Mouse (Mus musculus): Measurements from ENCODE around the gene Prpf18. TPM values are rescaled to one million over a fixed set of nuclear protein-coding genes. Genes with fewer than 3 reads are reported as not detected.
"Not testable (repeated sequence)": the region's sequence is repeated elsewhere in the genome, so short reads cannot be mapped to it uniquely, and the experiment has no call there.

Gene Prpf18
- 38.1 and 42.9 TPM in 2 replicates for polyA plus RNA-seq (2015; fragmentation: Nextera tagmentation; extraction: Ambion mirVana)

DNA sequence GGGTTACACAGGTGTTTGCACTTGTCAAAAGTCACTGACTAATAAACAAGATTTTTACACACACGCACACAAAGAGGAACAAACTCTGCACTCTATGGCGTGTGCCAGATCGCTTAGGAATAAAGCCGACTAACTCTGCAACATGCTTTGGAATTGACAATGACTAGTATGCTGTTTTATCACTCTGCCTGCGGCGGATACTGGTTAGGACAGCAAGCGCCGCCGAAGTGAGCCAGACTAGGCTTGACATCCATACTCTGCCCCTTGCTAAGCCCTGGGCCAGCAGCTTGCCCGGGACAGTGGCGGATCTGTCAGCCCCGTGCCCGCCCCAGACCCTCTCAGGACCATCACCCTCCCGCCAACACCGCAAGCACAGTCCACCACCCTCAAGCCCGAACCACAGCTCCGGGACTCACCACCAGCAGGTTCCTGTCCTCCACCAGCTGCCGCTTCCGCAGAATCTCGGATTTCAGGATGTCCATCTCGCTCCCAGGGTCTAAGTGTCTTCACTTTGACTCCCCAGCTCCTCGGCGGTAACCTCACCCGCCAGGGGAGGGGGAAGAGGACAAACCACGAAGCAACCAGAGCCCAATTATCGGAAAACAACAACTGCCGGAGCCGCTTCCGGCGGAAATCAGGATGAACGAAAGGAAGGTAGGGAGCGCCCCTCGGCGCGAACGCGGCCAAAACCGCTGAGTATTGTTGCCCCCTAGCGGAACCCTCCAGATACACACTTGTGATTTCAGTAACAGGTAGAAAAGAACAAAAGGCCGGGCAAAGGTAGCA lies at the start of gene Prpf18:
Gene Prpf18, minus strand, starts transcription at position 614 of the 786 bp plus-strand sequence.
- DNase-seq (ENCODE audit: low spot score): peak; percentile 92

DNA sequence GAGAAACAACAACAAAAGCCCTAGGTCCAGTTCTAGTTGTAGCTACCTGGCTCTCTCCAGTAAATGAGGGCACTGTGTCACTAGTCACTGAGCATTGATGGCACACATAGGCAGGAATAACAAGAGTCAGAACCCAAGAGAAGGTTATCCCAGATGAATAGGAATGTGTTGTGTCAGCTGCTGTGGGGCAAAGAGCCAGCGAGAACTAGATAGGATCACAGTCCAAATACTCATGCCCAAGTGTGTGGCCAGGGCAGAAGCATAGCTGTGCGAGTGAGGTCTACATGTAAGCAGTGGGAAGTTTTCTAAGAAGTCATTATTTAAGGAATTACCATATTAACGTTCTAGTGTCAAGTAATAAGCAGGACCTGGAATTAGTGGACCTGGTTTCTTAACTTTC lies 28.0 kb upstream of the Prpf18 start:
- DNase-seq (ENCODE audit: low spot score): no peak

DNA sequence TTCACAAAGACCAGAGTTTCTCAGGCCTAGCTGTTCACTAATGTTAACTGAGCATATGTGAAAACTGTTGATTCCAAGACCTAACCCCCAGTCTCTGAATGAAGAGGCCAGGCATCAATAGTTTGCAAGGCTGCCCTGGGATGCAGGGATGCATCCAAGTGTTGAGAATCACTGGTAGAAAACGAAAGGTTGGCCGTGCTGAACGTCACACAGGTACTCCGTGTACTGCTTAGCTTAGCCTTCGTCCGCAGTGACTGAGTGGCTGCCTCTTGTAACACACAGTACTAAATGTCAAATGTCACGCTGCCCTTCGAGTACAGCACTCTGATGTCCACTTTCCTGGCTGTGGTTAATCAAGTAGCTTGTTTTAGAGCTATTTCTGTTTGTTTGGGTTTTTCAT lies 19.7 kb upstream of the Prpf18 start:
- no peak for DNase-seq (ENCODE audit: low spot score)

DNA sequence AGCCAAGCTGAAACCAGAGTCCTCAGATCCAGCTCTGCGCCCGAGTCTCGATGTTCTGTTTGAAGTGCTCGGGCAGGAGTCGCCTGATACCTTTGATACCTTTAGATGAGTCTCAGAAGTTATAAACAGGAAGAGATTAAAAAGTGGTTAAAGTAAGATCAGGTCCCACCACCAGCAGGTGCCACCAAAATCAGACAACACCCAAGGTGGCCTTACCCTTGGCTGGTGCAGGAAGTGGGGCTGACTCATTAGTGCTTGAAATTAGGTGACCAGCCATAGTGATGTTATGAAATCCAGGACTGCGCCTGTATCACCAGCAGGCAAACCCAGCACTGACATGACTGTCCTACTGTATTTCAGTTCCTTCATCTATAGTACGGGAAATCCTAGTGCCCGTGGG lies 17.8 kb upstream of the Prpf18 start:
- no peak for DNase-seq (ENCODE audit: low spot score)

DNA sequence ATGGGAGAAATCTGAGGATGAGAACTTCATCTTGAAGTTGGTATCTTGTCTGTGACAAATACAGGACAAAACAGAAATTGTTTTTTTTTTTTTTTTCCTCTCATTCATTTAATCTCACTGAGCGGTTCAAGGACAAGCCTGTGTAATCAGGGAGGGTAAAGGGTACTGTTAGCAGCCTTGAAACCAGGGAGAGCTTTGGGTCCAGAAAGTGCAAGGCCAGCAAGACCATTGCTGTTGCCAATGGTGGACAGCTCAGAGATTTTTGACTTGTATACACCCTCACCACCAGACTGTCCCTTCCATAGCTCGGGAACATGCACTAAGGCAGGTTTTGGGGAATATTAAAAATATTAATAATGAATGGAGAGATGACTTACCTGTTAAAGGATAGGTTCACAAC lies 16.7 kb upstream of the Prpf18 start:
- DNase-seq (ENCODE audit: low spot score): no peak

DNA sequence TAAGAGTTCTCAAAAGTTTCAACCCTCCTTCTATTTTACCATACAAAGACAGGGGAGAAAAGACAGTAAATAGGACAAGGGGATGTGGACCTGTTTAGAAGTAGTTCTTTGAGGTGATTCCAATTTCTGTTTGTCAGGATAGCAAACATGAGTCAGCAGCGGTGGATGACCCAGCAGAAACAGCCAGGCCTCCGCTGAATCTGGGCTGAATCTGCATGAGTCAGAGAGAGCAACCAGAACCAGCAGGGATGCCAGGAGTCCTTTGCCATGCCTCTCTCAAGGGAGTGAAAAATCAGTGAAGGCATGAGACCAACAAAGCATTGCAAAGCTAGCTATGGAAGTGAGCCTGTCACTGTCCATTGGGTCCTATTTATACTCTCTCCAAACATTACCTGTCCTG lies 8.8 kb upstream of the Prpf18 start:
- no peak for DNase-seq (ENCODE audit: low spot score)

DNA sequence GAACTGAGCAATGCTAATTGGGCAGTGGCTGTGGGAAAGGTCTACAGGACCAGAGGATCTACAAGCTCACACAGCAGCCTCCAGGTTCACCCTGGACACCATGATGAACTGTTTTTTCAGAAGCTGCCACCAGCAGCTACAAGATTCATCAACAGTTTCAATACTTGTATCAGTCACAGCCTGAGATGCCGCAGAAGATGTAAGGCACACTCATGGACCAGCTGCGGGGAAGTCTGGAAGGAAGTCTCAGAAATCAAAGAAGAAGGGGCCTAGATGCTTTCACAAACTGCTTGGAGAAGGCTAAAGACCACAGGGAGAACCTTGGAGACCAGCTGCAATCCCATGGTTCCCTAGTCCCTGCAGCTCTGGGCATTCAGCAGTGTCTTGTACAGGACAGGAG lies 2.3 kb downstream of the Prpf18 start:
- no peak for DNase-seq (ENCODE audit: low spot score)

DNA sequence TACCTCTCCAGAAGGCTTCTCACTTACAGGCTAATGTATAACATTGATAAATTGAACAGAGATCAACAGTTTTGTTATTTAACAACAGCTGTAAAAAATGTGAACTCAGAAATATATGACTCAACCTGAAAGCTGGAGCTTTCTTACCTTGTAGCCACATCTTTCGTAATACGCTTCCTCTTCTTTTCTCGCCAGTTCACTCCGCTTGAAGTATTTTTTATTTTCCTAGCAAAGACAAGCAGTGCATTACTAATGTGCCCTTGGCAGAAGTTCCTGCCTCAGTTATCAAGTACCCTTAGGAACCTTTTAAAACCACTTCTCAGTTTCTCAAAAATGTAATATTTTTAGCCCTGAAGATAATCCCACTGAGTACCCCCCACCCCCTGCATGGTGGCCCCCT lies 3.8 kb downstream of the Prpf18 start:
- no peak for DNase-seq (ENCODE audit: low spot score)

DNA sequence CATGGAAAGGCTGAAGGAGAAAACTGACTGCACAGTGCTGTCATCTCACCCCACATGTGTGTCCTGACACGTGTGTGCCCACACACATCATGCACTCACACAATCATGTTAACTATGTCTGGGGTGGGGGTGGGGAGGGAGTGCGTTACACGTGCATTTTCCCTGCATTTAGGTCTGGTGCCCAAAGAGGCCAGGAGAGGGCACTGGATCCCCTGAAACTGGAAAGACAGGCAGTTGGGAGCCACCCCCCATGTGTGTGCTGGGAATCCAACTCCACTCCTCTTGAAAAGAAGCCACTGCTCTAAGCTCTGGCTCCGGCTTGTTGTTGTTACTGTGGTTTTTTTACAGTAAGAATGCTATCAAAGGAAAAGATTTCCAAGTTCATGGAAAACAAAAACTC lies 6.8 kb downstream of the Prpf18 start:
- DNase-seq (ENCODE audit: low spot score): no peak

DNA sequence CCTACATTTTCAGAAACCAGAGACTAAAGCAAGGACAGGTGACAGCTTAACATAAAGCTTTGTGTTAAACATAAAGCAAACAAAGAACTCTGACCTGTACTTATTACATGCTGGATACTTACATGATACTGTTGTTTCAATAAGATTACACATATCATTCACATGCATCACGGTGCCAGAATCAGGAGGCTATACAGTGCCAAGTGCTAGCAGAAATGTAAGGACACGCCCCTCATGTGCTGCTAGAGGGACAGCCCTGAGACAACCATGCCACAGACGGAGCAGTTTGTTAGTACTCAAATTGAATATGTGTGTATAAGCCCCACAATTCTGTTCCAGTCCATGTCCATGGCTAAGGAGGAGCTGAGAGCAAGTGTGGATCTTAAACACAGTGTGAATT lies 13.7 kb downstream of the Prpf18 start:
- DNase-seq (ENCODE audit: low spot score): no peak

DNA sequence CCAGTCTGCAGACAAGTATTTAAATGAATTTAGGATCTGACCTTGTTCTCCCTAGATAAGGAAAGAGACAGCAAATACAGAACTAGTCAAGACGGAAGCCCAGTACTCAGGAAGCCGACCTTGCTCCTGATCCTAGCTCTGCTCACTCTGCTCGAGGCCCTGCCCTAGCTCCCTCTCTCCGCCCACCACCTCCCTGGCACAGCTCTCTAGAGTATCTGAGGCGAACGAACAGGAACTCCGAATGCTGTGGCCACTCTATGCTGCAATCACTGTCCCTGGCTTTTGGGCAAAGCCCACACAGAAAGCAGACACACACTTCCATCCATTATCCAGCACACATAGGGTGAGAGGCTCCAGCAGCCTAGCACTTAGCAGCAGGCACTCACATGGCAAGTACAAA lies 15.3 kb downstream of the Prpf18 start:
- DNase-seq (ENCODE audit: low spot score): no peak

DNA sequence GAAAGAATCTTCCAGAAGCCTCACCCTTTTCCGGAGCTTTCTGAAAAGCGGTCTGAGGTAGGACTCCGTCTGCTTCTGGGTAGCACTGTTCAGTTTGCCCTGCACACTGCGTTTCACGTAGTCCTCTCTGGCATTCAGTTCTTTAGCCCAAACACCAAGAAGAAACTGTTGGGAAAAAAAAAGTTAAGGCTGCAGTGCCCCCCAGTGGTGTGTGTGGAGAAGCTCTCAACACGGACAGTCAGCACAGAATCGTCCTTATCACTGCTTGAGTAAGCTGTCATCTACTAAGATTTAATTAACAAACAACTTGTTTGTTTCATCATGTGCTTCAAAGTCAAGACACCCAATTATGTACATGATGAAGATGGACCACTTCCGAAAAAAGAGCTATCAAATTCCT lies 16.1 kb downstream of the Prpf18 start:
- DNase-seq (ENCODE audit: low spot score): peak; percentile 9

DNA sequence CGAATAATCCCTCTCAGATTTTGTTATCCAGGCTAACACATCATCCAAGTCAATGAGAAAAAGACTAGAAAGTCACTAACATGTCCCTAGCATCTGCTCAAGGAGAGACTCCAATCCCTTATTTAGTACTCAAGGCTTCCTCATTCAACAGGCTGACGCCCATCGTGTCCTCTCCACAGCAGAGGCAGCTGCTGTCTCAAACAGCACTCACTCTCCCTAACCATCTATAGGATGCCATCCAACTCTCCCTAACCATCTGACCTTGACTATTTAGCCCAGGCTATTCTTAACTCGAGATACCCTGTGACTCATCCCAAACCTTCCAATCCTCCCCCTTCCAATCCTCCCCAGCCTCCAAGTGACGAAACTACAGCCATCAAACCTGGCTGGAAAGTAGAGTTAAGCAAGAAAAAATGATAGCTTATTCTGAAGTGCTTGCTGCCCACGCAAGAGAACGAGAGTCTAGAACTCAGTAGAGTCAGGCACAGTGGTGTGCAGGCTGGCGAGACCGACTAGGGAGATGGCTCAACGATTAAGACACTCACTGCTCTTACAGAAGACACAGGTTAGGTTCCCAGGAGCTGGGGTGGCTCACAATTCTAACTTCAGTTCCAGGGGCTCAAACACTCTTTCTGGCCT lies 21.6 kb downstream of the Prpf18 start:
- DNase-seq (ENCODE audit: low spot score): no peak

DNA sequence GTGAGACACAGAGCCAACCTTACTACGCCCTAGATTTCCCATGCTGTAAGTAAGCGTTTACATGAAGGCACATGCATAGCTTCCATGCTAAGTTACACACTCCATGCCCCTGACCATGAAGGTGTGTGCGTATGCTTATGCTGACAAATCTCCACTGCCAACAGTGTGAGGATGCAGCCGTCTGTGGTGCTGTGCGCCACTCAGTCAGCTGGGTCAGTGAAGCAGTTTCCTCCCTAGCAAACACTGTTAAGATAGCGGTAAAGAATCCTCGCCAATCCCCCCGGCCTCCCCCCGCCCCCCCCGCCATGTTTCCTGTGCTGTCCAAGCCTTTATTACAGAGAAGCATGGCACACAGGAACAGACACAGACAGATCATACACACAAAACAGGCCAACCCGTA lies 22.4 kb downstream of the Prpf18 start:
- no peak for DNase-seq (ENCODE audit: low spot score)

DNA sequence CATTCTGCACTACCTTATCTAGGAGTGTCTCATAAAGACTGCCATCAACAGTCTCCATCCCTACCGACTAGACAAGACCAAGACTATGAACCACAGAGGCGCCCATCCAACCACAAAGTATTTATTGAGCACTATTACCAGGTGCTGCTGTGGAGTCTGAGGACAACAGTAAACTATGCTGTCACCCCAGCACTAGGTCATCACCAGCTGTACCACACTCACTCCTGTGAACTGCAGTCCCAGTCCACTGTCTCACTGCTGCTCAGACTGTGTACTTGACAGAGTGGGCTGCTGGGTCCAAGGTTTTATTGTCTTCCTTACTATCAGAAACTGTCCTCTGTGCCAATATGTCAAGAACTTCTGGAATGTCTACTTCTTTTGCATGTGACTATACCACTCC lies 23.0 kb downstream of the Prpf18 start:
- DNase-seq (ENCODE audit: low spot score): no peak

DNA sequence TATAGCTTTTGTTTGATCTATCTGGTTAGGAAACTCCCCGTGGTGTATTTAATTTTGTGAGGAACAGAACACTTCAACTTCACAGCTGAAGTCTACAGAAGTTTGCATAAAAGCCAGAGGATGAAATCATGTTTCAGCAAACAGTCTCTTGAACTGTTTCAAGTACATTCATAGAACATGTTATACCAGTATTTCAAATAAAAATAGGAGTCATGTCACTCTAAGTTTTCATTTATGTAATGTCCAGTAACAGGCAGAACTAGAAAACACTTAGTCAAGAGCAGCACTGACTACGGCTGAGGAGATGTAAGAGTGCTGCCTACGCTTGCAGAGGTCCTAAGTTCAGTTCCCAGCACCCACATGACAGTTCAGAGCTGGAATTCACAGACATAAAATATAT lies 25.0 kb downstream of the Prpf18 start:
- no peak for DNase-seq (ENCODE audit: low spot score)

DNA sequence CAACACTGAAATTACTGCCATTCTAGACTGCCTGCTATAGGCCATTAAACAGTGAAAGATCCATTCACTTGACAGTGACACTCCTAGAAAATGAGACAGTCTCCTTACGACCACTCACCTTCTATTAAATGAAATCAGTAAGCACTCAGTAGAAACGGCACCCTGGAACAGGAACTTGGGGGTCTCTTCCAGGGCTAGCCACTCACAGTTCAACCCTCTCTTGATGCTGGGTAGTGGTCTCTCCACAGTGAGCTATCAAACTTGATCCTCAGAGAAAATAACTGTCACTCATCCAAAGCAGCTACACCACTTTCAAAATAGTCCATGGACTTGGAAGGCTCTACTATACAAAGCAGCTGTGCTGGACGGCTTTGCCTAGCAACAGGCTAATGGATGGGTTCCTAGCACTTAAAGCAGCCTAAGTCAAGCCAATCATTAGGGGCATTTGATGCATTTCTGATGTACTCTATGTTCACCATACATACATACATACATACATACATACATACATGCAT lies 30.4 kb downstream of the Prpf18 start:
- no peak for DNase-seq (ENCODE audit: low spot score)

DNA sequence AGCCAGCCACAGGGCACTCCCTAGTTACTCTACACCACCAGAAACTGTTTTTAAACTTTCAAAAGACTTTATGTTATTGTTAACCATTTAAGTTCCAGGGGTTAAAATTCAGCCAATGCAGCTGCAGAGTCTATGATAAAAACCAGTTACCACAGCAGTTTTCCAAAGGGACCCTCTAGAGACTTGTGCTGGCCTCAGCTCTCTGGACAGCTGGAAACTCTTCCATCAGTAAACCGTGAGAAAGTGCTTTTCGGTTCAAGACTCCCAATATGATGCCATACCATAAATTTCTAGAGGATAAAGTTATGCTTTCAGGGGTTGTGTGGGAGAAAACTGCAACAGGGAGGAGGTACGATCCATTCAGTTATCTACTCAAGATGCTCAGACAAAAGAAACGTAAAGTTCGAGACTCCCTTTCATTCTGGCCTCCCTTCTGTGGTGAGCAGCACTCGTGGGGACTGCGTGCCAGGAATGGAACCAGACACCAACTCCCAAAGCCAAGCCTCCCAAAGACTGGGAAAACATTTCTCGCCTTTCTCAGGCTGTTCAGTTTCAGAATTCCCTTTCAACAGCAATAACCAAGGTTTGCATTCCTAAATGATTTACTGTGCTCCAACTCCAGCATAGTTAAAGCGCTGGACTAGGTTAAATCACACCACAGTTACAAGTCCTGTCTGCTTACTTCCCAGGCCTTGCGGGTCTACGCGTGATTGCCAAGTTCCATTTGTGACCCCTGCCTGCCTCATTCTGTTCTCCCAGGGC lies 31.1 kb downstream of the Prpf18 start:
- no peak for DNase-seq (ENCODE audit: low spot score)

DNA sequence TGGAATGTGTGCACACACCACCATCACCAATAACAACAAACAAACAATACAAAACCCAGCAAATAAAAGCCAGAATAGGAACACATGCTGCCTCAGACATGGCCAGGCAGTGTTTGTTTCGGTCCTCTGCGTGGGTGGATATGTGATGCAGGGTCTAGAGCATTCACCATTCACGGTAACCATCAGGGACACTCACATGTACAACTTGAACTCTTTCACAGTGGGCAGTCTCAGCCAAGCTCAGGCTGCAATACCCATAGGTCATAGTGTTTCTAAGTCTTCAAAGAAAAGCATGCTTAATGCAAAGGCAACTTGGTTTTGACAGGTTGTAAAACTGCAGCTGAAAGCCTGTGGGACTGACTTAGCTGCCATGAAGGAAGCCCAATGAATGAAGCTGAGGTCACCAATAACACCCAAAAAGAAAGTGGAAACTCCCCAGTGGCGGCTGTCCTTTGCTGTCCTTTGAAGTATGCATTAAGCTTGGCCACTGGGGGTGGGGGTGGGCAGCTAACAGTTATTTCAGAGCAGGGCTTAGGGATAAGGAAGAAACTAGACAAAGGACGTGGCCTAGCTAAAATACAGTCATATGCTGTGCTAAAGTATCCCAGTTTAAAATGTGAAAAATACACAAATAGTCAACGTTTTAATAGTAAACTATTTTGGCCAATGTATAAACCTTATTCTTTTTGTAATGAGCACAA lies 31.9 kb downstream of the Prpf18 start:
- DNase-seq (ENCODE audit: low spot score): no peak

DNA sequence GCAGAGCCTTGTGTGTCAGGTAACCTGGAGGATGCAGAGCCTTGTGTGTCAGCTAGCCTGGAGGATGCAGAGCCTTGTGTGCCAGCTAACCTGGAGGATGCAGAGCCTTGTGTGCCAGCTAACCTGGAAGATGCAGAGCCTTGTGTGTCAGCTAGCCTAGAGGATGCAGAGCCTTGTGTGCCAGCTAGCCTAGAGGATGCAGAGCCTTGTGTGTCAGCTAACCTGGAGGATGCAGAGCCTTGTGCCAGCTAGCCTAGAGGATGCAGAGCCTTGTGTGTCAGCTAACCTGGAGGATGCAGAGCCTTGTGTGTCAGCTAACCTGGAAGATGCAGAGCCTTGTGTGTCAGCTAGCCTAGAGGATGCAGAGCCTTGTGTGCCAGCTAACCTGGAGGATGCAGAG lies 32.8 kb downstream of the Prpf18 start:
- not testable (repeated sequence) for DNase-seq (ENCODE audit: low spot score)

DNA sequence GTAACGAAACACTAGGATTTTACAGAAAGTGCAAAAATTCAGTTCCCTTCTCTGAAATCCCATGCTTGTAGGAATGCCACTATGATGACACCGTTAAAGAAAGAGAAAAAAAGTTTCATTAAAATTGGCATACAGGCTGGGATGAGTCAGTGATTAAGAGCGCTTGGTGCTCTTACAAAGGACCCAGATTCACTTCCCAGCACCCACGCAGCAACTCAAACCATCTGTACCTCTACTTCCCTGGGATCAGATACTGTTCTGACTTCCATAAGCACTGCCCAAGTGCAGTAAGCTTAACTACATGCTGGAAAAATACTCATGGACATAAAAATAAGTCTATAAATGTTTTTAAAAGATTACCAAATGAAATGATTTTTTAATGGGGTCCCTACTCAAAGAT lies 34.9 kb downstream of the Prpf18 start:
- no peak for DNase-seq (ENCODE audit: low spot score)

Measured in thymus, postnatal 0 days (tissue).